Mouse (Mus musculus) lung, postnatal 36 days (tissue): ENCODE data around the gene Erbb2.

Experiments
- DNase-seq: peaks from one replicate; pipeline ENCODE4 v3.0.0; 2022; ENCODE audit warnings: mixed read lengths

Gene Erbb2

GRCm38 (mm10) chr11:98386596-98386995 lies 25.7 kb upstream of the Erbb2 start:
- DNase-seq: no peak

DNA sequence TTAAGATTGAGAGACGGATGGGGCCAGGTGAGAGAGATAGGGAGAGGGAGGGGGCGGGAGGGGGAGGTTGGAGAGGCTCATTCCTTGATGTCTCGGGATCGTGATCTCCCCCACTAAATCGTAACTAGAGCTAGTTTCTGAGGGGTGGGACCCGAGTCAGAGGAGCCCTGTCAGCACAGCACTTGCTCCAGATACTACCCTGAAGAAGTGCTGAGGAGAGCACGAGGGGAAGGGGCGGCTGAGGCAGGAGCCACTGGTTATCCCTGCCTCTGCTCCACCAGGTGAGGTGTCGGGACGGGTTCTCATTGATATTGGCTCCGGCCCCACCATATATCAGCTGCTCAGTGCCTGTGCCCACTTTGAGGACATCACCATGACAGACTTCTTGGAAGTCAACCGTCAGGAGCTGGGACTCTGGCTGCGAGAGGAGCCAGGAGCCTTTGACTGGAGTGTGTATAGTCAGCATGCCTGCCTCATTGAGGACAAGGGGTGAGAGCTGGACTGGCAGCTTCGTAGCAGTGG lies 25.2 kb upstream of the Erbb2 start:
- DNase-seq: no peak

DNA sequence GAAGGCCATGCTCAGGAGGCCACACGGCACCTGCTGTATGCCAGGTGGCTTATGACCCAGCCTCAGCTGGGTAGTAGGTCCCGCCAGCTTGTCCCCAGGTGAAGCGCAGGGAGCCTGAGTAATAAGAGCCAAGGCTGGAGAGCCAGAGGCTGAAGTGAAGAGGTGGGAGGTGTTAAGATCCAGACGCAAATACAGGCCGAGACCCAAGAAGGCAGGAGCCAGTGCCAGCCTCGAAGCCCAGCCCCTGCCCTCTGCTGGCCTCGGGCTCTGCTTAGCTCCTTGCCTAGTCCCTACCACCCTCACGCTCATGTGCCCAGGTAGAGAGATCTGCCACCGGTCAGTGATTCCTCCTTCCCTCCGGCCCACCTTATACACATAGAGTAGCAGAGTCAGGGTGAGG lies 24.0 kb upstream of the Erbb2 start:
- peak; percentile 57 for DNase-seq

DNA sequence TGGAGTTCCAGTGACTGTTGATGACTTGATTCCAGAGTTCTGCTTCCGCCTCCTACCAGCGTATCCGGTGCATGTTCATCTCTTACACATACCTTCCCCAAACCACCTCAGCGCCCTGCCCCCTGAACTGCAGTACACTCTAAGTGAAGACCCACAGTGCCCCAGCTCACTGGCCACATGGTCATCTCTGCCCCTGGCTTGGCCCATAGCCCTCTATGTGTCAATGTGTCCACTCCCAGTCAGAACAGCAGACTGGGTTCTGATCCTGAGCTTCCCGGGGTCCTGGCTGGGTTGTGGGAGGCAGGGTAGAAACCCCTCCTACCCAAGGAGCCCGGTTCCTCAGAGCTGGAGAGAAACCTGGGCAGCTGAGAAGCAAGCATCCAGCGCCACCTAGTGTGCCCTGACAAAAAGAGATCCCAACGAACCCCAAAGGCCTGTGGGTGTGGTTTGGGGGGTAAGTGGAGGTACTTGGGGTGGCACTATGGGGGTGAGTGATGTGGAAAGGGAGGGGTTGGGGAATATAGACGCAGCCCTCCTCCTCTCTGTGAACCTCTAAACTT lies 23.0 kb upstream of the Erbb2 start:
- DNase-seq: peak; percentile 81

GRCm38 (mm10) chr11:98390141-98390540 lies 22.1 kb upstream of the Erbb2 start:
- DNase-seq: no peak

- DNase-seq: no peak
Measured at GRCm38 (mm10) chr11:98392034-98392433, 20.2 kb upstream of the Erbb2 start.

DNA sequence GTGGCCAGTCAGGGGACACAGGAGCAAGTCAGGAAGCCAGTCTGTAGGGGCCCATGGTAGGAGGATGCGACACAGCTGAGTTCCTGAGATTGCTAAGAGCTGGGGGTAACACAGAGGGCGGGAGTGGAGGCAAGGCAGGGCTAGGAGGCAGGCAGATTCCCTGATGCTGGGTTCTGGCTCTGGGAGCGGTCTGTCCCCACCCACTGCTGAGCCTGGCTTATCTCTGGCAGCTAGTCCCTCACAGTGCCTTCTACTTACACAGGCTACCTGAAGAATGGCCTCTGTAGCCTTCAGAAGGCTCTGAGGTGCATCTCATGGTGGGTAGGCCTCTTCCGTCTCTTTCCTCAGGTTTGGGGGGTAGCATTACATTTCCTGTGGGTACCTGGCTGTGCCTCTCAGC lies 19.6 kb upstream of the Erbb2 start:
- DNase-seq: no peak

DNA sequence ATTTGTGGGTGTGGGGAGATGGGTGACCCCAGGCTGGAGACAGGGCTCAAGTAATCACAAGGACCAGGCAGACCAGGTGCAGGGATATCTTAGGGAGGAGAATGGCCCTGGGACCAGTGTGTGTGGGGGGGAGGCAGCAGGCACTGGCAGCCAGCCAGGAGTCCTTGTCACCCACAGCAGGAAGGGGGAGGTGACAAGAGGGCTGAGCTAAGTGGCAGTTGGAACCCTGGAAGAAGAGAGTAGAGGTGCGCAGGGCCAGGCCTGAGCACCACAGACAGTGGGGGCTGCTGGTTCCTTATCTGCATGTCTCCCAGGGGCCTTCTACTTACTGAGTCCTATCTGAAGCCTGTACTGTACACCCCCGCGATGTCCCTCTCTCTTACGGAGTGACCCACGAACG lies 19.0 kb upstream of the Erbb2 start:
- DNase-seq: peak; percentile 68

DNA sequence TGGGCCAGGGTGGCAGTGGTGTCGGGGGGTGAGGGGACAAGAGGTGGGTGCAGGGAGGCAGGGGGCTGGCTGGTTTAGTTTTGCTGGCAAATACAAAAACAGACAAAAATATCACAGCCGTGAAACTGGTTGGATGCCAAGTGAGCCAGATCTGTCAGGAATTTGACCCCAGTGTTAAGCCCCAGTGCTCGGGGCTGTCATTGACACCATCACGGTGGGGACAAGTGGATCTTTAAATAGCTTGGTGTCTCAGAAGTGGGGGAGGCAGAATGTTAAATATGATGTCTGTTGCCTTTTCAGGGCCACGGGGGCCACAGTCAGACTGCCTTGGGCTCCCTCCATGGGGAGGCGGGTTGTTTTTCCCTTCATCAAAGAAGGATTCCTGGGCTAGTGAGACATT lies 18.0 kb upstream of the Erbb2 start:
- no peak for DNase-seq

- no peak for DNase-seq
Measured at GRCm38 (mm10) chr11:98395041-98395440, 17.2 kb upstream of the Erbb2 start.

- DNase-seq: no peak
Measured at GRCm38 (mm10) chr11:98397946-98398345, 14.3 kb upstream of the Erbb2 start.

DNA sequence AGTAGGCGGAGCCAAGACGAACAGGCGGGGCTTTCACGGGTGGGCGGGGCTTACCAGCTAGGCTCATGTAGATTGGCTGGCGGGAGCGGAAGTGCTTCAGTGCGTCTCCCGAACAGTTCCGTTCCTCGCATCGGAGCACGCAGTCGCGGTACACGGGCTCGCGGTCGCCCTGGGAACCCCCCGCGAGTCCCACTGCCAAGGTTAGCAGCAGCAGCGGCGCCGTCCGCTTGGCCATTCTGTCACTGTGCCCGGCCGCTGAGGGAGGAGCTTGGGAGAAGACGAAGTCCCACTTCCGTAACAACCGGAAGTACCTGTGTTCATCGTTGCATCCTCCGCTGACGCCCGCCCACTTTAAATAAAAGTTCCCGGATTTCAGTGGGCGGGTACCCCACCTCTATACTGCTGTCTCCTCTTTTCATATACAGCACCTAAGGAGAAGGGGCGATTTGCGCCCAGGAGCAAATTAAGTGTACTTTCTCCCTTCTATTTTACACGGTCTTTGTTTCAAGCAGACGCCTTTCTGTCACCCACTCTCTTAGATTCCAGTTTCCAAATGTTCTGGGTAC lies 12.0 kb upstream of the Erbb2 start, which contains the start of gene Pgap3:
Gene Pgap3 (minus strand): TSS at position 330 of the 566 bp plus-strand sequence.
- DNase-seq: peak; percentile 90

DNA sequence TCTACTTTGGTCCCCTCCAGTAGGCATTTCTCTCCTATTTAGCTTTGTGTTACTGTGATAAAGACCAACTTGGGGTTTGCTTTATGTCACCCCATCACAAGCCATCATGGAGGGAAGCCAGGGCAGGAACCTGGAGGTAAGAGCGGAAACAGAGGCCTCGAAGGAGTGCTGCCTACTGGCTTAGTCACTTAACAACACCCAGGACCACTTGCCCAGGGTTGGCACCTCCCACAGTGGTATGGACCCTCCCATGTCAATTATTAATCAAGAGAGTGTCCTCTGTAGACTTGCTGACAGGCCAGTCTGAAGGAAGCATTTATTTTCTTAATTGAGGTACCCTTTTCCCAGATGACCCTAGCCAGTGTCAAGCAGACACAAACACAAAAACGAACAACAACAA lies 11.5 kb upstream of the Erbb2 start:
- no peak for DNase-seq

DNA sequence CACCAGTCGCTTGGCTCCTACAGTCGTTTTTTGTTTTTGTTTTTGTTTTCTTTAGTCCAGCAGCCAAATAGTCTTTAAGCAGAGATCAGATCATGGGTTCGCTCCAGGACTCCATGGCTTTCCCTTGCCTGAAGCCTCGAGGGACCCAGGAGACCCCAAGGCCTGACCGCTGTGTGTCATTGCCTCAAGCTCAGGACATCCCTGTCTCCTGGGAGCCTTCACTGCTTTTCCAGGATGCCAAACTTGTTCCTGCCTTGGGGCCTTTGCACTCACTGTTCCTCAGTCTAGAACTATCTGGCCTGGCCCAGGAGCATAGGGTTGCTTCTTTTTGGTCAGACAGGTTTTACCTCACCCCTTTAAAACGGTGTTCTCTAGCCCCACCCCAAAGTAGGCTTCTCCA lies 5.6 kb upstream of the Erbb2 start:
- DNase-seq: no peak

DNA sequence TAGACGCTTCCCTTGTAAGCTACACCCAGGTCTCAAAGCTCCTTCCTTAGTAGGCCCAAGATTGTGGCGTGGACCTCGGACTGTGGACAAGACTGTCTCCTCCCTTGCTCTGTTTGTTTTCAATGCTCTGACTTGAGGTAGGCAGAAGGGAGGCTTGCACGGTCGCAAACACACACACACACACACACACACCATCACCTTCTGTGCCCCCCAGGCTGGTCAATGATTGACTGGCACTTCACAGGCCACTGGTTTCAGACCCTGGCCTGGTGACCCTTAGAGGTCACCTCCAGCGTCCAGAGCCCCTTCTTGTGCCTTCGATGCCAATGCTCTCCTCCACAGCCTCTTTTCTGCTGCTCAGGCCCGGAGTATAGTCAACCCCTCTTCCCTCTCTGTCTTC lies 3.4 kb upstream of the Erbb2 start:
- DNase-seq: no peak

DNA sequence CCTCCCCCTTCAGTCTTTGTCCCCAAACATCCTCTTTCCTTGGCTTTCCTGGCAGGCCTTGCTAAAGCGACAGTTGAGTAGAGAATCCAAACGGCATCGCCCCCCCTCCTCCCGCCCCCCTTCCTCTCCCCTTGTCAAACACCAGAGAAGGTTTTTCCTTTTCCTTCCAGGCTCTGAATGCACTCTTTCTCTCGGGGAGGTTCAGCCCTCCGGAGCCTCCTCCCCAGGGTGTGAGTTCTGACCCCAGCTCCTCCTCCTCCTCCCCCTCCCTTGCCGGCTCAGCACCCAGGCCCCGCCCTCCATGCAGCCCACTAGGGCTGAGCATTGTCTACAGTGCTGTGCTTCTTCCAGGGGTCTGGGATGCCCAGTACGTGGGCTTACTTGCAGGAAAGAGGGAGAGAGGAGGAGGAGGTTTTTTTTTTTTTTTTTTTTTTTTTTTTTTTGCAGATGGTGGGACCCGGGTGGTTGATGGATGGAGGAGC lies 2.9 kb upstream of the Erbb2 start:
- DNase-seq: no peak

- DNase-seq: peak; percentile 30
Measured at GRCm38 (mm10) chr11:98412797-98413301, 579 bp downstream of the Erbb2 start.

DNA sequence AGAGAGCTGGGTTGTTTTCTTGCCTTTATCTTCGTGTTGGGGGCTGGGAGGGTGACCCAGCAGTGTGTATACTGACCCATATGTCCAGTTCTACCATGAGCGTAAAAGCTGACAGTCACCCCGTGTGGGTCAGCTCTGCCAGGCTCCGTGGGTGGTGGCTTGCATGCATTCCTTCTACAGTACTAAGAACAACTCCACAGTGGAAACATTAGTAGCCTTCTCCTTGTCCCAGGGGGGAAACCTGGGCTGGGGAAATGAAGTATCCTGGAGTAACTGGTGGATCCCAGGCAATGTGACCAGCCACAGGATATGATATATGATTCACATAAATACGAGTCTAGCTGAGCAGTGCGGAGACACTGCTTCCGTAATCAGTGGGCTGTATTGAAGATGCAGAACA lies 1.5 kb downstream of the Erbb2 start:
- no peak for DNase-seq

DNA sequence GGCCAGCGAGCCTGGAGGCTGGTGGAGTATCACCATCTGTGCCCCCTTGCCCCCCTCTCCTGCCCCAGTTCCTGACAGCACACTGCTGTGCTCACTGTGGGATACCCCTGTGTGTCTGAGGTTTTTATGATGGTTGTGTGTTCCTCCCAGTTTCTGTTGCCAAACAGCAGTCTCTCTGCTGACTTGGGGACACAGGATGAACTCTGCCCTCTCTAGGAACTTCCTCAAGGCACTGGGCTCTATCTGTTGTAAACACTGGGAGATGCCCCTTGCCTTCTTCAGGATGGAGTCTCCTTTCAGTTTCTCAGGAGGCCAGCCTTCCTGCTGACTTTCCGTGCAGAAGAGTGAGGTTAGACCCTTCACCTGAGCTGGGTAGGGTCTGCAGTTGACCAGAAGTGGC lies 1.9 kb downstream of the Erbb2 start:
- no peak for DNase-seq

- peak; percentile 37 for DNase-seq
Measured at GRCm38 (mm10) chr11:98417074-98417473, 4.8 kb downstream of the Erbb2 start.

DNA sequence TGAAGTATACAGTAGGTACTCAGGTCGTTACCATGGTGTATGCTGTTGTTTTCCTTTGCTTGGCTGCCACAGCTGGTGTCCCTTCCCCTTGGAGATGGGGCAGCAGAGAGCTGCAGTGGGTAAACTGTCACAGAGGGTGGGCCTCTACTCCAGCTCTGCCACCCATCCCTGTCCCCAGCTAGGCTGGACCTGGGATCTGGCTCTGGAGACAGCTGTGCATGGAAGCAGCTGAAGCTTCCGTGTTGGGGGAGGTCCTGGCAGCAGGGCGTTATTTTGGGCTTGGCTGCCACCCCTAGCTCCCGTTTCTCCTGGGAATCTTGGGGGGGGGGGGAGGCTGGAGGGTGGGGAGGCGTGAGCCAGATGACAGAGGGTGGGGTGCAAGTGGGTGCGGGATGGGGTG lies 6.0 kb downstream of the Erbb2 start:
- DNase-seq: no peak

- peak; percentile 71 for DNase-seq
Measured at GRCm38 (mm10) chr11:98418939-98419547, 6.8 kb downstream of the Erbb2 start.

DNA sequence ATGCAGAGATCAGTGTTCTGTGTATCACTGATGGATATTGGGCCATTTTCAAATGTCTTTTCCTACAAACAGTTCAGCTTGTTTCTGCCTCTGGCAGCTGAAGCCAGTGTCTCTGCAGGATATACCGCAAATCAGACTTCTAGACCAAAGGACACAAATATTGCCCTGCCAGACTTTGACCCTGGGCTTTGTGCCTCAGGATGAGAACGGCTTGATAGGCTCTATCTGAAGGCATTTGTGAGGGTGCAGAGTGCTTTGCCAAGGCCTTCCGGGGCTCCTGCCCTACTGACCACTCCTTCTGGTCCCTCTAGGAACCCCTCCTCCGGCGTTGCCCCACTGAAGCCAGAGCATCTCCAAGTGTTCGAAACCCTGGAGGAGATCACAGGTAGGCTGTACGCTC lies 14.3 kb downstream of the Erbb2 start:
- no peak for DNase-seq

GRCm38 (mm10) chr11:98428436-98428835 lies 16.2 kb downstream of the Erbb2 start:
- DNase-seq: no peak
